Comparison of ENCODE assay signal across 11 mouse cellular contexts in genomic region chr2:167423031-167423611, GRCm38 (mm10). TPM values are rescaled to one million over a fixed set of nuclear protein-coding genes. Genes with fewer than 3 reads are reported as not detected.
A peak's percentile ranks its signal among the peaks of the same experiment; 100 is the strongest.
DNase-seq lines count a peak whose midpoint lies in the region; ATAC-seq lines count a peak whose summit lies in the region.
"Had no signal": no experiment of that assay in that cellular context is flagged by ENCODE, and none has a peak within 500 bp of the region (broad histone marks: within the 10 kb centered on the region; RNA-seq: fewer than 3 reads in every experiment).

No protein-coding gene starts in this region.

- WGBS in heart, embryonic 11.5 days (ENCODE audit: insufficient replicate concordance), result 92% methylated on average over 5 of the region's 5 CpGs
- 91% methylated on average over 5 of the region's 5 CpGs for WGBS in hindbrain, embryonic 11.5 days
- WGBS in midbrain, embryonic 13.5 days, result 93% methylated on average over 5 of the region's 5 CpGs

- H3K9me3 ChIP-seq in heart, embryonic 11.5 days (replicated peaks; ENCODE audit: control insufficient read depth, low read length), result no peaks in the 10 kb centered on the region
- no peaks in the 10 kb centered on the region for H3K9me3 ChIP-seq in hindbrain, embryonic 11.5 days (ENCODE audit: control insufficient read depth, low read length)
- H3K9me3 ChIP-seq in midbrain, embryonic 13.5 days, result no peaks in the 10 kb centered on the region

- no peak for ATAC-seq in heart, embryonic 11.5 days (replicated peaks; ENCODE audit: insufficient number of reproducible peaks, low FRiP score, low TSS enrichment)
- ATAC-seq in hindbrain, embryonic 11.5 days (ENCODE audit: low FRiP score), result no peak
- no peak for ATAC-seq in midbrain, embryonic 13.5 days

- H3K27ac ChIP-seq in heart, embryonic 11.5 days (ENCODE audit: low read depth, low read length), result no peak overlapping the region
- no peak overlapping the region for H3K27ac ChIP-seq in hindbrain, embryonic 11.5 days (ENCODE audit: low read depth, low read length)
- no peak overlapping the region for H3K27ac ChIP-seq in midbrain, embryonic 13.5 days

- H3K4me1 ChIP-seq in heart, embryonic 11.5 days (ENCODE audit: control insufficient read depth, insufficient read depth, low read length), result peaks cover 13% of the 10 kb centered on the region
- H3K4me1 ChIP-seq in hindbrain, embryonic 11.5 days (replicated peaks; ENCODE audit: control insufficient read depth, insufficient read depth, low read length), result peaks cover 8% of the 10 kb centered on the region
- peaks cover 23% of the 10 kb centered on the region for H3K4me1 ChIP-seq in midbrain, embryonic 13.5 days (replicated peaks)

- peak overlapping the region; percentile 89; the same call in 1 of the 2 replicates for H3K4me2 ChIP-seq in heart, embryonic 11.5 days
- no peak overlapping the region for H3K4me2 ChIP-seq in hindbrain, embryonic 11.5 days (replicated peaks; ENCODE audit: low read depth, low read length)
- H3K4me2 ChIP-seq in midbrain, embryonic 13.5 days (replicated peaks), result peak overlapping the region; percentile 81; the same call in 1 of the 2 replicates

- H3K27me3 ChIP-seq in heart, embryonic 11.5 days (ENCODE audit: control insufficient read depth, insufficient read depth, low read length), result no peaks in the 10 kb centered on the region
- no peaks in the 10 kb centered on the region for H3K27me3 ChIP-seq in hindbrain, embryonic 11.5 days (ENCODE audit: control insufficient read depth, insufficient read depth, low read length)
- no peaks in the 10 kb centered on the region for H3K27me3 ChIP-seq in midbrain, embryonic 13.5 days

- peaks cover 15% of the 10 kb centered on the region for H3K36me3 ChIP-seq in heart, embryonic 11.5 days (ENCODE audit: control insufficient read depth, insufficient read depth, low read length)
- H3K36me3 ChIP-seq in hindbrain, embryonic 11.5 days (ENCODE audit: control insufficient read depth, insufficient read depth, low read length), result peaks cover 9% of the 10 kb centered on the region
- H3K36me3 ChIP-seq in midbrain, embryonic 13.5 days, result peaks cover 42% of the 10 kb centered on the region

- H3K9ac ChIP-seq in heart, embryonic 11.5 days (ENCODE audit: low read depth, low read length), result no peak overlapping the region
- H3K9ac ChIP-seq in hindbrain, embryonic 11.5 days (ENCODE audit: low read depth, low read length), result peak overlapping the region; percentile 97; the same call in 1 of the 2 replicates
- H3K9ac ChIP-seq in midbrain, embryonic 13.5 days (replicated peaks), result peak overlapping the region; percentile 90; the same call in 1 of the 2 replicates

- H3K4me3 ChIP-seq in heart, embryonic 11.5 days (ENCODE audit: low read depth, low read length), result no peak overlapping the region
- no peak overlapping the region for H3K4me3 ChIP-seq in hindbrain, embryonic 11.5 days (ENCODE audit: low read depth, low read length)
- H3K4me3 ChIP-seq in midbrain, embryonic 13.5 days (replicated peaks), result no peak overlapping the region

- no peak for DNase-seq in heart, postnatal 4 days
- DNase-seq in ES-CJ7 (ENCODE audit: low read depth, low spot score), result peak; percentile 86
- DNase-seq in hindbrain, embryonic 11.5 days (ENCODE audit: low spot score), result no peak
- no peak for DNase-seq in right cerebral cortex, postnatal 4 days
- DNase-seq in left cerebral cortex, adult 11 months (ENCODE audit: low spot score), result no peak
- DNase-seq in thymus, postnatal 10 days (ENCODE audit: low spot score in 2 of 2), result no peak
- DNase-seq: adrenal gland, postnatal 14 days; kidney, adult 11 months; right cerebral cortex, adult 18-20 months had no signal

RNA-seq across cellular contexts. Expression of gene Slc9a8, which starts 1.6 kb away (rescaled TPM):
- polyA plus RNA-seq in heart, embryonic 11.5 days (2014; fragmentation: Nextera tagmentation; extraction: Ambion mirVana), result 19.9 and 21.6 TPM in 2 replicates
- total RNA-seq in heart, postnatal 4 days (2021), result 10 to 100 TPM; 29.4 to 30.5 TPM
- 15.7 and 21.8 TPM in 2 replicates for polyA plus RNA-seq in hindbrain, embryonic 11.5 days (2014; fragmentation: Nextera tagmentation; extraction: Ambion mirVana)
- 22.7 and 23.0 TPM in 2 replicates for polyA plus RNA-seq in midbrain, embryonic 13.5 days (2015; fragmentation: Nextera tagmentation; extraction: Ambion mirVana)
